ENCODE assay signal across 9 mouse cellular contexts in genomic region chr7:101297023-101297405, GRCm38 (mm10). TPM values are rescaled to one million over a fixed set of nuclear protein-coding genes. Genes with fewer than 3 reads are reported as not detected.
DNase-seq lines count a peak whose midpoint lies in the region; ATAC-seq lines count a peak whose summit lies in the region.
"Had no signal": no experiment of that assay in that cellular context is flagged by ENCODE, and none has a peak within 500 bp of the region (broad histone marks: within the 10 kb centered on the region; RNA-seq: fewer than 3 reads in every experiment).

No protein-coding gene starts in this region.

- peak overlapping the region; percentile 60 for H3K9ac ChIP-seq in heart, embryonic 16.5 days (ENCODE audit: low read length)
- H3K9ac ChIP-seq in hindbrain, embryonic 16.5 days (ENCODE audit: low read depth, low read length), result peak overlapping the region; percentile 79
- H3K9ac ChIP-seq in midbrain, embryonic 15.5 days, result peak overlapping the region; percentile 66

- peaks cover 11% of the 10 kb centered on the region for H3K36me3 ChIP-seq in heart, embryonic 16.5 days (ENCODE audit: control insufficient read depth, insufficient read depth)
- no peaks in the 10 kb centered on the region for H3K36me3 ChIP-seq in hindbrain, embryonic 16.5 days (ENCODE audit: control insufficient read depth, insufficient read depth, low read length)
- no peaks in the 10 kb centered on the region for H3K36me3 ChIP-seq in midbrain, embryonic 15.5 days (replicated peaks)

- no peaks in the 10 kb centered on the region for H3K27me3 ChIP-seq in heart, embryonic 16.5 days (ENCODE audit: control insufficient read depth, insufficient read depth, low read length)
- H3K27me3 ChIP-seq in hindbrain, embryonic 16.5 days (replicated peaks; ENCODE audit: control insufficient read depth, insufficient read depth, low read length), result 0 out of 2 replicates have a peak, but pooled peaks cover 2% of the 10 kb centered on the region
- peaks cover 11% of the 10 kb centered on the region; the same call in 1 of the 2 replicates for H3K27me3 ChIP-seq in midbrain, embryonic 15.5 days (replicated peaks)

- no peaks in the 10 kb centered on the region for H3K9me3 ChIP-seq in heart, embryonic 16.5 days (replicated peaks; ENCODE audit: control insufficient read depth, low read length)
- no peaks in the 10 kb centered on the region for H3K9me3 ChIP-seq in hindbrain, embryonic 16.5 days (ENCODE audit: control insufficient read depth, low read length)
- no peaks in the 10 kb centered on the region for H3K9me3 ChIP-seq in midbrain, embryonic 15.5 days

- no peak for ATAC-seq in heart, embryonic 16.5 days (replicated peaks; ENCODE audit: extremely low read depth, insufficient read depth, low FRiP score)
- no peak for ATAC-seq in hindbrain, embryonic 16.5 days
- ATAC-seq in midbrain, embryonic 15.5 days (replicated peaks), result no peak; the same call in 1 of the 2 replicates
- ATAC-seq in erythroblast, adult 5-6 weeks (replicated peaks; ENCODE audit: low FRiP score, poor library complexity, severe bottlenecking), result no peak
- ATAC-seq: CD4-positive, CD25-positive, alpha-beta regulatory T cell, adult 4 months had no signal

- H3K4me1 ChIP-seq in heart, embryonic 16.5 days (ENCODE audit: control insufficient read depth, insufficient read depth, low read length), result peaks cover 22% of the 10 kb centered on the region
- peaks cover 16% of the 10 kb centered on the region for H3K4me1 ChIP-seq in hindbrain, embryonic 16.5 days (ENCODE audit: control insufficient read depth, insufficient read depth, low read depth, low read length)
- peaks cover 25% of the 10 kb centered on the region for H3K4me1 ChIP-seq in midbrain, embryonic 15.5 days

- DNase-seq in heart, postnatal 14 days, result no peak
- peak; percentile 60 to 67 for DNase-seq in cerebellum, postnatal 10 days
- no peak for DNase-seq in urinary bladder, adult 2 months (ENCODE audit: low spot score)
- no peak for DNase-seq in frontal cortex, postnatal 25 days (ENCODE audit: low spot score in 2 of 2)

- peak overlapping the region; percentile 35 for H3K4me3 ChIP-seq in heart, embryonic 16.5 days (ENCODE audit: low read length)
- peak overlapping the region; percentile 50 for H3K4me3 ChIP-seq in hindbrain, embryonic 16.5 days (ENCODE audit: low read length)
- H3K4me3 ChIP-seq in midbrain, embryonic 15.5 days, result peak overlapping the region; percentile 42

- H3K27ac ChIP-seq in heart, embryonic 16.5 days (ENCODE audit: low read length), result no peak overlapping the region
- peak overlapping the region; percentile 78 for H3K27ac ChIP-seq in hindbrain, embryonic 16.5 days (ENCODE audit: low read depth, low read length)
- peak overlapping the region; percentile 76 for H3K27ac ChIP-seq in midbrain, embryonic 15.5 days

- 43% methylated on average over 8 of the region's 8 CpGs for WGBS in heart, embryonic 16.5 days
- 27% methylated on average over 8 of the region's 8 CpGs for WGBS in hindbrain, embryonic 16.5 days
- 23% methylated on average over 8 of the region's 8 CpGs for WGBS in midbrain, embryonic 15.5 days

- H3K4me2 ChIP-seq in heart, embryonic 16.5 days (ENCODE audit: low read depth, low read length), result peak overlapping the region; percentile 66
- peak overlapping the region; percentile 92 for H3K4me2 ChIP-seq in hindbrain, embryonic 16.5 days (ENCODE audit: low read length)
- H3K4me2 ChIP-seq in midbrain, embryonic 15.5 days, result peak overlapping the region; percentile 86

- intact Hi-C loops in heart, postnatal 14 days (cut with DNase I), result no loop called here

RNA-seq across cellular contexts. Expression of gene Atg16l2, which starts 5.0 kb away (rescaled TPM):
- 32.1 and 35.1 TPM in 2 replicates for polyA plus RNA-seq in heart, embryonic 16.5 days (2015; fragmentation: Nextera tagmentation; extraction: Ambion mirVana)
- total RNA-seq in heart, postnatal 14 days (2021), result 10 to 100 TPM; 12.4 to 13.5 TPM
- 33.5 and 34.0 TPM in 2 replicates for polyA plus RNA-seq in hindbrain, embryonic 16.5 days (2015; fragmentation: Nextera tagmentation; extraction: Ambion mirVana)
- polyA plus RNA-seq in midbrain, embryonic 15.5 days (2015; fragmentation: Nextera tagmentation; extraction: Ambion mirVana), result 26.1 and 26.9 TPM in 2 replicates
- 24.2 and 31.9 TPM in 2 replicates for polyA plus RNA-seq in urinary bladder, adult 2 months (2012; rRNA removed)
- total RNA-seq in erythroblast, adult 5-6 weeks (2015; ENCODE audit: low replicate concordance), result 1.7 and 3.3 TPM in 2 replicates
- 0.70 and 1.2 TPM in 2 replicates for total RNA-seq in erythroblast, adult 5-6 weeks (2017; ENCODE audit: low replicate concordance)

RNA-seq across cellular contexts. Expression of gene Stard10, which starts 19.9 kb away (rescaled TPM):
- polyA plus RNA-seq in heart, embryonic 16.5 days (2015; fragmentation: Nextera tagmentation; extraction: Ambion mirVana), result 27.0 and 31.3 TPM in 2 replicates
- total RNA-seq in heart, postnatal 14 days (2021), result 10 to 100 TPM; 17.0 to 40.3 TPM
- 11.9 and 13.8 TPM in 2 replicates for polyA plus RNA-seq in hindbrain, embryonic 16.5 days (2015; fragmentation: Nextera tagmentation; extraction: Ambion mirVana)
- 8.7 and 9.6 TPM in 2 replicates for polyA plus RNA-seq in midbrain, embryonic 15.5 days (2015; fragmentation: Nextera tagmentation; extraction: Ambion mirVana)
- 54.2 and 72.7 TPM in 2 replicates for polyA plus RNA-seq in urinary bladder, adult 2 months (2012; rRNA removed)
- total RNA-seq in erythroblast, adult 5-6 weeks (2015; ENCODE audit: low replicate concordance), result 37.4 and 49.8 TPM in 2 replicates
- total RNA-seq in erythroblast, adult 5-6 weeks (2017; ENCODE audit: low replicate concordance), result 24.4 and 39.0 TPM in 2 replicates

RNA-seq across cellular contexts. Expression of gene Arap1, which starts 50.9 kb away (rescaled TPM):
- 32.6 and 35.1 TPM in 2 replicates for polyA plus RNA-seq in heart, embryonic 16.5 days (2015; fragmentation: Nextera tagmentation; extraction: Ambion mirVana)
- total RNA-seq in heart, postnatal 14 days (2021), result 10 to 100 TPM; 38.6 to 41.8 TPM
- polyA plus RNA-seq in hindbrain, embryonic 16.5 days (2015; fragmentation: Nextera tagmentation; extraction: Ambion mirVana), result 12.8 and 13.8 TPM in 2 replicates
- polyA plus RNA-seq in midbrain, embryonic 15.5 days (2015; fragmentation: Nextera tagmentation; extraction: Ambion mirVana), result 10.4 and 10.6 TPM in 2 replicates
- polyA plus RNA-seq in urinary bladder, adult 2 months (2012; rRNA removed), result 110 and 127 TPM in 2 replicates
- total RNA-seq in erythroblast, adult 5-6 weeks (2015; ENCODE audit: low replicate concordance), result 24.2 and 26.5 TPM in 2 replicates
- total RNA-seq in erythroblast, adult 5-6 weeks (2017; ENCODE audit: low replicate concordance), result 8.3 and 24.5 TPM in 2 replicates

Comparison
In these comparisons a context has a peak if more than half of its experiments do, and no peak if none do; other contexts are left out.
1. DNase-seq: peak in cerebellum, postnatal 10 days (2 of 2); none in heart, postnatal 14 days (0 of 2), urinary bladder, adult 2 months (single experiment) and frontal cortex, postnatal 25 days (0 of 2).
2. Peak in every context shown above with its lines, with median percentiles within 50 percentile points of each other: H3K4me2 ChIP-seq, H3K4me3 ChIP-seq and H3K9ac ChIP-seq.